Mouse (Mus musculus) left cerebral cortex, adult 2 months (tissue): ENCODE measurements at regions not wholly inside any gene's neighbourhood (a gene's known extent, or its start where the extent isn't known, plus 50 kb on each side); places are given as distances from the start of the nearest gene placed in this dataset.
A peak's percentile ranks its signal among the peaks of the same experiment; 100 is the strongest.
"Not testable (repeated sequence)": the region's sequence is repeated elsewhere in the genome, so short reads cannot be mapped to it uniquely, and the experiment has no call there.

ENCODE experiments used
- DNase-seq, 2 experiments: peaks; one replicate each; pipeline ENCODE4 v3.0.0; 2021 to 2022; ENCODE audit warnings: low spot score in 2 of 2, mixed read lengths in 1 of 2; ENCODE audit errors: extremely low spot score in 1 of 2
- H3K27ac ChIP-seq: fragments of 200-600 bp; 2 replicates; pipeline ENCODE4 v1.8.1; 2022
- H3K4me3 ChIP-seq: fragments of 200-600 bp; 2 replicates; pipeline ENCODE4 v1.8.1; 2022
- CTCF ChIP-seq: fragments of 200-600 bp; IDR thresholded peaks from 2 replicates; pipeline ENCODE4 v1.8.1; 2022; ENCODE audit warnings: antibody characterized with exemption, mild to moderate bottlenecking, moderate library complexity
- intact Hi-C: fragments of 180-260 bp; cut with DNase I; formaldehyde crosslinking; loops from one replicate; pipeline ENCODE4 v1.15.1; 2025

DNA sequence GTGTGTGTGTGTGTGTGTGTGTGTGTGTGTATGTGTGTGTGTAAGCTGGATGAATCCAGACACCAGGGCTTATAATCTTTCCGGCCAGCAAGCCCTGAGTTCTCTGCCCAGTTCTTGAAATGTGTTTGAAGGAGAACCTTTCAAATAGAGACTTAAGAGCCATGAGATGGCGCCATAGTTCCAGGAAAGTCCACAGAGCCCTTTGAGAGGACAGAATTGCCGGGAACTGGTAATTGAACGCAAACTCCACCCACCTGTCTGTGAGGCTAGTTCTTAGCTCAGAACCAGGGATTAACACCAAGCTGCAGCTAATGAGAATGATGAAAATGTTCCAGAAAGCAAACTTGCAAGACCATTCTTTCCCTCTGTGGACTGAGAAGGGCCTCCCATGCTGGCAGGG is 72.2 kb downstream of the Trim42 start:
- no peak overlapping the region for H3K27ac ChIP-seq
- TF ChIP-seq CTCF = peak; percentile 58
- intact Hi-C loops = loop anchor here (2.0 to 10.0 kb wide), 3 partner anchors 950 to 1241 kb away; no protein-coding TSS in a partner anchor
- no peak overlapping the region for H3K4me3 ChIP-seq
- DNase-seq = peak; percentile 41 to 44

DNA sequence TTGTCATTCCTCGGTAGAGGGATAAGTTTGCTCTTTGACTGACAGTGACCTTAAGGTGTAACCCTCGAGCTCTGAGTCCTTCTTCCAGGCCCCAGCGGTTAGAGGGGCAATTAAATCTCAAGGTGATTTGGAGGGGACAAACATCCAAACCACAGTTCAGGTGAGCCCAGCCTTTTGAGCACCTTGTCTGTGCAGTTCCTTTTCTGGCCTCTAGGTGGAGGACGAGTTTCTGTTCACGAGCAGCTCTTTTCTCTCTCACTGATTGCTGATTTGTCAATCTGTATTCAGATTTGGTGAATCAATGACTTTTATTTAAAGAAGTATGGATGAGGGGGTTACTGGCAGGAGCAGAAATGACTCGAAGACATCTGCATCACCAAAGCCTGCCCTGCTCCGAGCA is 74.0 kb downstream of the Trim42 start:
- DNase-seq = peak; percentile 40 to 46
- TF ChIP-seq CTCF = peak; percentile 88
- intact Hi-C loops = loop anchor here (2.0 to 10.0 kb wide), 3 partner anchors 952 to 1243 kb away; no protein-coding TSS in a partner anchor
- Histone ChIP-seq H3K27ac (no peak overlapping the region), H3K4me3 (no peak overlapping the region)

- DNase-seq = no peak
- intact Hi-C loops = loop anchor here (10.0 kb wide), 1 partner anchor 1113 kb away; no protein-coding TSS in a partner anchor
- no peak overlapping the region for H3K4me3 ChIP-seq
- TF ChIP-seq CTCF = peak; percentile 19
- no peak overlapping the region for H3K27ac ChIP-seq
These were observed 77.9 kb downstream of the Trim42 start for GRCm38 (mm10) chr9:97291870-97292269.

- DNase-seq = no peak
- Histone ChIP-seq H3K27ac (no peak overlapping the region), H3K4me3 (no peak overlapping the region)
- TF ChIP-seq CTCF = no peak
- intact Hi-C loops = no loop called here
These were observed 85.4 kb downstream of the Trim42 start for GRCm38 (mm10) chr9:97284282-97284802.

GRCm38 (mm10) chr9:97282090-97282489 is 87.7 kb downstream of the Trim42 start:
- DNase-seq = no peak
- intact Hi-C loops = no loop called here
- H3K27ac ChIP-seq = no peak overlapping the region
- H3K4me3 ChIP-seq = no peak overlapping the region
- TF ChIP-seq CTCF = no peak

DNA sequence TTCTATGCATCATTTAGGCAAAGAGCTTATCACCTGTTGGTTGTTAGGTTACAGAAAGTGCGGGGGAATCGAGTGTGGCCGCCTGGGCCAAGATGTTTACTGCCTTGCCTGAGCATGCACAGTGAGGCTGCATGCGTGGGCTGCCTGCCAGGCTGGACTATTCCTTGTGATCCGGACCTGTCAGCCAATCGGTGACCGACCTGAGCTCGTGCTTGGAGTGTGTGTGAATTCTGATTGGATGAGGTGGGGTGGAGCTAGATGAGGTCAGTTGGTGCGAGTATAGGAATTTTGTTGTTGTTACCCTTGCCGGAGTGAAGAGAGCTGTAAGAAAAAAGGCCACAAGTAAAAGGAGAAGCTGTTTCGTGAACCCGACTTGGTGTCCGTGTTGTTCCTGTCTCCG is 94.3 kb downstream of the Trim42 start:
- DNase-seq, H3K27ac ChIP-seq, intact Hi-C loops, H3K4me3 ChIP-seq: not testable (repeated sequence)

DNA sequence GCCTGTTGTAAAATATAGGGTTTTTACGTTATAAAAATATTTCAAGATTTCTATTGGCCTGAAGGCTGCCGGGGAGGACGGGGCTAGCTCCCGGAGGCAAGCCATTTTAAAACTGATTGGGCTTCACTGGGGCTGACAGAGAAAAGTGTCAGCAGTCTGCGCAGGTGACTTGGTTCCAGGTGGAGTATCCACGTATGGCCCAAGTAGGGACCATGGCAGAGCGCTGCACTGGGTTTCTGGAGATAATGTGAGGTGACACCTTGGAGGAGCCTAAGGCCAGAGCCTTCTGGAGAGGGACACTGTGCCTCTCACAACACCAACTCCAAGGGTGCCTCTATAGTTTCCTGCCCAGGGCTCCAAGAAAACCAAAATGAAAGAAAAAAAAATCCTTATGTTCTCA is 95.9 kb downstream of the Trim42 start:
- TF ChIP-seq CTCF = no peak
- Histone ChIP-seq H3K4me3 (no peak overlapping the region), H3K27ac (no peak overlapping the region)
- DNase-seq = no peak
- intact Hi-C loops = no loop called here

DNA sequence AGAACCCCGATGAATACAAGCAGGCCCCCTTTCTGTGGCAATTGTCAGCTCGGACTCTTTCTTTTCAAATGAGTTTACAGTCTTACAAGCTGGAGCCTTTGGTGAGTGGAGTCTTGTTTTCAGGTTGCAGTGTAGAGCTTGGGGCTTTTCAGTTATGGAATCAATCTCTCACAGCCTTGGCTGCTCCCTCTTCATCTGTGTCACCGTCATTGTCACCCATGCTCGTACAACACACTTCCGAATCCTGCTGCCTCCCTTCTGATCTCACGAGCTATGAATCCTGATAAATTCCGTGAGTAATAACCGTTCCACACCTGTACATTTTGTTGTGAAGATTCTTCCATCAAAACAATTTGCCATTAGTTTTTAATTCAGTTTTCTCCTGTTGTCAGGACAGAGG is 97.7 kb downstream of the Trim42 start:
- DNase-seq = no peak
- no peak overlapping the region for H3K27ac ChIP-seq
- intact Hi-C loops = no loop called here
- H3K4me3 ChIP-seq = no peak overlapping the region
- no peak for TF ChIP-seq CTCF

DNA sequence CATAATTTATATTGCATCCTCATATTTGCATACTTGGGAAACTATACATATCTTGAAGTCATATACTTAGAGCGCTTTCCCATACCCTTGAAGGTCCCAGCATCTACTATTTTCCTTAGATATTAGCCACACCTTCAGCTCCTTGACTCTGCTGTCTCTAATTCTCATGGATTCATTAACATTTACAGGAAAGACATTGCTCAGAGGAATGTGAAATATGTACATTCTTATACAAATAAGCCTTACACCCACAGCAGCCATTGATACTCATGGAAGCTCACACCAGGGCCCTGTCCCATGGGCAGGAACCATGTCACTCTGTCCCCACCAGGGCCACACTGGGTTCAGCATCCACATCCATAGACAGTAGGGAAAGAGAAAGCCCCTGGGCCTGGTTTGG is 122.1 kb downstream of the Trim42 start:
- H3K27ac ChIP-seq = no peak overlapping the region
- DNase-seq = no peak
- no peak for TF ChIP-seq CTCF
- intact Hi-C loops = no loop called here
- H3K4me3 ChIP-seq = no peak overlapping the region

GRCm38 (mm10) chr9:97226074-97226473 is 115.1 kb upstream of the Slc25a36 start:
- Histone ChIP-seq H3K27ac (no peak overlapping the region), H3K4me3 (no peak overlapping the region)
- DNase-seq = no peak
- intact Hi-C loops = no loop called here
- no peak for TF ChIP-seq CTCF

GRCm38 (mm10) chr9:97224549-97224948 is 113.6 kb upstream of the Slc25a36 start:
- Histone ChIP-seq H3K27ac (no peak overlapping the region), H3K4me3 (no peak overlapping the region)
- intact Hi-C loops = no loop called here
- no peak for TF ChIP-seq CTCF
- DNase-seq = no peak

GRCm38 (mm10) chr9:97214806-97215205 is 103.8 kb upstream of the Slc25a36 start:
- peak; percentile 79 for TF ChIP-seq CTCF
- H3K27ac ChIP-seq = no peak overlapping the region
- intact Hi-C loops = no loop called here
- H3K4me3 ChIP-seq = no peak overlapping the region
- DNase-seq = no peak

GRCm38 (mm10) chr9:97190321-97190860 is 79.4 kb upstream of the Slc25a36 start:
- no peak for TF ChIP-seq CTCF
- no peak overlapping the region for H3K4me3 ChIP-seq
- H3K27ac ChIP-seq = no peak overlapping the region
- DNase-seq = no peak
- intact Hi-C loops = no loop called here
